Mouse (Mus musculus) gastrocnemius, postnatal 10 days (tissue): ENCODE results near the gene Mkln1. TPM values are rescaled to one million over a fixed set of nuclear protein-coding genes. Genes with fewer than 3 reads are reported as not detected.
"Not testable (repeated sequence)": the region's sequence is repeated elsewhere in the genome, so short reads cannot be mapped to it uniquely, and the experiment has no call there.

Experiments
- DNase-seq: peaks from one replicate; pipeline ENCODE4 v3.0.0; 2021; ENCODE audit warnings: mixed read lengths
- total RNA-seq, 2 experiments: library from RNA; stranded (reverse); gene quantifications; 2 replicates each; pipeline ENCODE4 v1.2.3; 2021

Gene Mkln1
- total RNA-seq, 2 experiments from 2014 or later: 104 to 118 TPM

- peak; percentile 13 for DNase-seq
These were observed 152.5 kb downstream of the Mkln1 start for GRCm38 (mm10) chr6:31550876-31551532.

GRCm38 (mm10) chr6:31556460-31557100 is 158.0 kb downstream of the Mkln1 start:
- no peak for DNase-seq

- no peak for DNase-seq
These were observed 161.8 kb downstream of the Mkln1 start for GRCm38 (mm10) chr6:31560138-31560959.

- not testable (repeated sequence) for DNase-seq
These were observed 163.4 kb downstream of the Mkln1 start for GRCm38 (mm10) chr6:31561948-31562347.

- DNase-seq: no peak
These were observed 164.0 kb downstream of the Mkln1 start for GRCm38 (mm10) chr6:31562371-31563080.

- peak; percentile 69 for DNase-seq
These were observed 165.0 kb downstream of the Mkln1 start, which contains the start of gene Podxl for GRCm38 (mm10) chr6:31563235-31564181. Gene Podxl, minus strand, starts transcription at chr6:31563981.

GRCm38 (mm10) chr6:31564182-31564531 is 165.6 kb downstream of the Mkln1 start:
- peak; percentile 22 for DNase-seq

GRCm38 (mm10) chr6:31564901-31565391 is 166.4 kb downstream of the Mkln1 start:
- DNase-seq: no peak

Other genes with a start within 250 kb of the Mkln1 start
- 10 to 100 TPM; 24.2 to 28.3 TPM for gene Podxl, start 165.2 kb downstream of the Mkln1 start, total RNA-seq